Mouse (Mus musculus): ENCODE measurements around the gene Cdk5r1. TPM values are rescaled to one million over a fixed set of nuclear protein-coding genes. Genes with fewer than 3 reads are reported as not detected.

Cdk5r1 gene
- total and polyA plus RNA-seq, 3 experiments = 0.65 to 1.5 TPM; not detected in 1

- TF ChIP-seq GATA2 (IDR thresholded peaks at IDR 0.05; ENCODE audit: borderline replicate concordance, low read depth, low read length) (no peak), CTCF (IDR thresholded peaks at IDR 0.05; ENCODE audit: low read depth, low read length) (no peak), GATA1 (IDR thresholded peaks at IDR 0.05; ENCODE audit: borderline replicate concordance, low read length) (no peak)
- Histone ChIP-seq H3K9me3 (replicated peaks) (no peaks in the 10 kb centered on the region), H3K36me3 (replicated peaks) (peaks cover 29% of the 10 kb centered on the region), H3K4me1 (ENCODE audit: insufficient read depth, low read depth, low read length) (peaks cover 30% of the 10 kb centered on the region), H3K27me3 (ENCODE audit: insufficient read depth, low read length) (peaks cover 26% of the 10 kb centered on the region; the same call in 1 of the 2 replicates), H3K4me3 (ENCODE audit: low read depth, low read length) (no peak overlapping the region)
- DNase-seq (ENCODE audit: low spot score) (no peak), ATAC-seq (ENCODE audit: extremely low read depth, insufficient number of reproducible peaks, low FRiP score, poor library complexity, severe bottlenecking) (no peak)
Measured at GRCm38 (mm10) chr11:80479425-80479824, 2.6 kb downstream of the Cdk5r1 start.

- DNase-seq (ENCODE audit: low spot score) (no peak), ATAC-seq (ENCODE audit: extremely low read depth, insufficient number of reproducible peaks, low FRiP score, poor library complexity, severe bottlenecking) (no peak)
- peaks cover 26% of the 10 kb centered on the region for H3K4me1 ChIP-seq (ENCODE audit: insufficient read depth, low read depth, low read length)
- TF ChIP-seq CTCF (IDR thresholded peaks at IDR 0.05; ENCODE audit: low read depth, low read length) (no peak), TAL1 (conservative IDR thresholded peaks at IDR 0.05; ENCODE audit: low read depth, low read length) (no peak), GATA1 (IDR thresholded peaks at IDR 0.05; ENCODE audit: borderline replicate concordance, low read length) (no peak), GATA2 (IDR thresholded peaks at IDR 0.05; ENCODE audit: borderline replicate concordance, low read depth, low read length) (no peak), POLR2AphosphoS5 (IDR thresholded peaks at IDR 0.05; ENCODE audit: insufficient replicate concordance, low read depth, low read length) (no peak)
- peaks cover 28% of the 10 kb centered on the region; the same call in 1 of the 2 replicates for H3K27me3 ChIP-seq (ENCODE audit: insufficient read depth, low read length)
- H3K4me3 ChIP-seq (ENCODE audit: low read depth, low read length) = no peak overlapping the region
- no peaks in the 10 kb centered on the region for H3K9me3 ChIP-seq (replicated peaks)
- peaks cover 22% of the 10 kb centered on the region for H3K36me3 ChIP-seq (replicated peaks)
Measured at GRCm38 (mm10) chr11:80479906-80480866, 3.4 kb downstream of the Cdk5r1 start.

GRCm38 (mm10) chr11:80481409-80482050 is 4.7 kb downstream of the Cdk5r1 start:
- Histone ChIP-seq H3K4me1 (ENCODE audit: insufficient read depth, low read depth, low read length) (peaks cover 15% of the 10 kb centered on the region), H3K36me3 (replicated peaks) (peaks cover 15% of the 10 kb centered on the region), H3K4me3 (ENCODE audit: low read depth, low read length) (no peak overlapping the region), H3K9me3 (replicated peaks) (no peaks in the 10 kb centered on the region), H3K27me3 (ENCODE audit: insufficient read depth, low read length) (peaks cover 39% of the 10 kb centered on the region)
- no peak for DNase-seq (ENCODE audit: low spot score)
- ATAC-seq (ENCODE audit: extremely low read depth, insufficient number of reproducible peaks, low FRiP score, poor library complexity, severe bottlenecking) = no peak
- TF ChIP-seq GATA1 (IDR thresholded peaks at IDR 0.05; ENCODE audit: borderline replicate concordance, low read length) = no peak
- no peak for TF ChIP-seq CTCF (IDR thresholded peaks at IDR 0.05; ENCODE audit: low read depth, low read length)
- no peak for TF ChIP-seq GATA2 (IDR thresholded peaks at IDR 0.05; ENCODE audit: borderline replicate concordance, low read depth, low read length)

- Histone ChIP-seq H3K4me1 (ENCODE audit: insufficient read depth, low read depth, low read length) (peaks cover 11% of the 10 kb centered on the region), H3K4me3 (ENCODE audit: low read depth, low read length) (no peak overlapping the region), H3K27me3 (ENCODE audit: insufficient read depth, low read length) (peaks cover 44% of the 10 kb centered on the region), H3K36me3 (replicated peaks) (peaks cover 15% of the 10 kb centered on the region), H3K9me3 (replicated peaks) (no peaks in the 10 kb centered on the region)
- no peak for DNase-seq (ENCODE audit: low spot score)
- TF ChIP-seq POLR2AphosphoS5 (IDR thresholded peaks at IDR 0.05; ENCODE audit: insufficient replicate concordance, low read depth, low read length) = no peak
- no peak for ATAC-seq (ENCODE audit: extremely low read depth, insufficient number of reproducible peaks, low FRiP score, poor library complexity, severe bottlenecking)
Measured at GRCm38 (mm10) chr11:80482347-80482746, 5.5 kb downstream of the Cdk5r1 start.

- Histone ChIP-seq H3K9me3 (replicated peaks) (no peaks in the 10 kb centered on the region), H3K4me1 (ENCODE audit: insufficient read depth, low read depth, low read length) (peaks cover 5% of the 10 kb centered on the region; the same call in 1 of the 2 replicates), H3K36me3 (replicated peaks) (peaks cover 10% of the 10 kb centered on the region), H3K27me3 (ENCODE audit: insufficient read depth, low read length) (peaks cover 48% of the 10 kb centered on the region), H3K4me3 (ENCODE audit: low read depth, low read length) (no peak overlapping the region)
- TF ChIP-seq POLR2AphosphoS5 (IDR thresholded peaks at IDR 0.05; ENCODE audit: insufficient replicate concordance, low read depth, low read length) (no peak), GATA1 (IDR thresholded peaks at IDR 0.05; ENCODE audit: borderline replicate concordance, low read length) (no peak), TAL1 (conservative IDR thresholded peaks at IDR 0.05; ENCODE audit: low read depth, low read length) (no peak), CTCF (IDR thresholded peaks at IDR 0.05; ENCODE audit: low read depth, low read length) (no peak), GATA2 (IDR thresholded peaks at IDR 0.05; ENCODE audit: borderline replicate concordance, low read depth, low read length) (no peak)
- DNase-seq (ENCODE audit: low spot score) (no peak), ATAC-seq (ENCODE audit: extremely low read depth, insufficient number of reproducible peaks, low FRiP score, poor library complexity, severe bottlenecking) (no peak)
Measured at GRCm38 (mm10) chr11:80482921-80483320, 6.1 kb downstream of the Cdk5r1 start.

- H3K9me3 ChIP-seq (replicated peaks) = no peaks in the 10 kb centered on the region
- peaks cover 4% of the 10 kb centered on the region; the same call in 1 of the 2 replicates for H3K4me1 ChIP-seq (ENCODE audit: insufficient read depth, low read depth, low read length)
- H3K27me3 ChIP-seq (ENCODE audit: insufficient read depth, low read length) = peaks cover 52% of the 10 kb centered on the region
- no peak overlapping the region for H3K4me3 ChIP-seq (ENCODE audit: low read depth, low read length)
- no peak for ATAC-seq (ENCODE audit: extremely low read depth, insufficient number of reproducible peaks, low FRiP score, poor library complexity, severe bottlenecking)
- no peak for DNase-seq (ENCODE audit: low spot score)
- H3K36me3 ChIP-seq (replicated peaks) = peaks cover 5% of the 10 kb centered on the region
- TF ChIP-seq POLR2AphosphoS5 (IDR thresholded peaks at IDR 0.05; ENCODE audit: insufficient replicate concordance, low read depth, low read length) = no peak
- TF ChIP-seq TAL1 (conservative IDR thresholded peaks at IDR 0.05; ENCODE audit: low read depth, low read length) = no peak
- no peak for TF ChIP-seq CTCF (IDR thresholded peaks at IDR 0.05; ENCODE audit: low read depth, low read length)
- no peak for TF ChIP-seq GATA1 (IDR thresholded peaks at IDR 0.05; ENCODE audit: borderline replicate concordance, low read length)
- no peak for TF ChIP-seq GATA2 (IDR thresholded peaks at IDR 0.05; ENCODE audit: borderline replicate concordance, low read depth, low read length)
Measured at GRCm38 (mm10) chr11:80483536-80484067, 6.8 kb downstream of the Cdk5r1 start.

Data from G1E (cell line).